7 mouse cellular contexts compared by ENCODE assay signal in genomic region chr8:91134659-91135058, GRCm38 (mm10).
DNase-seq lines count a peak whose midpoint lies in the region; ATAC-seq and TF ChIP-seq lines count a peak whose summit lies in the region.

No protein-coding gene starts in this region.

- ATAC-seq in heart, embryonic 15.5 days (replicated peaks; ENCODE audit: insufficient number of reproducible peaks, insufficient read depth, low FRiP score, low read depth): no peak
- no peak for ATAC-seq in liver, embryonic 13.5 days (ENCODE audit: low read depth)

- H3K4me2 ChIP-seq in heart, embryonic 15.5 days: peak overlapping the region; percentile 55
- H3K4me2 ChIP-seq in liver, embryonic 13.5 days: peak overlapping the region; percentile 91

- WGBS in heart, embryonic 15.5 days: 63% methylated on average over 12 of the region's 12 CpGs
- 68% methylated on average over 12 of the region's 12 CpGs for WGBS in liver, embryonic 13.5 days (ENCODE audit: insufficient replicate concordance)
- WGBS in thymus, adult 2 months: 83% methylated on average over 12 of the region's 12 CpGs

- no peaks in the 10 kb centered on the region for H3K27me3 ChIP-seq in E14TG2a.4 (ENCODE audit: insufficient read depth, low read length)
- no peaks in the 10 kb centered on the region for H3K27me3 ChIP-seq in heart, embryonic 15.5 days
- no peaks in the 10 kb centered on the region for H3K27me3 ChIP-seq in liver, embryonic 13.5 days
- no peaks in the 10 kb centered on the region for H3K27me3 ChIP-seq in thymus, adult 2 months (ENCODE audit: control insufficient read depth, insufficient read depth, low read length)

- TF ChIP-seq POLR2A in thymus, adult 2 months (IDR thresholded peaks at IDR 0.05; ENCODE audit: control insufficient read depth, extremely low read depth, insufficient read depth, low read length, poor library complexity): no peak

- in situ Hi-C loops in ES-E14 (cut with MboI; ENCODE audit: low sequenced_read_pairs in 2 of 2, unreplicated experiment in 2 of 2): no loop called here

- H3K36me3 ChIP-seq in E14TG2a.4 (ENCODE audit: insufficient read depth, low read length): peaks cover 19% of the 10 kb centered on the region
- peaks cover 2% of the 10 kb centered on the region; the same call in 1 of the 2 replicates for H3K36me3 ChIP-seq in ES-E14 (ENCODE audit: control insufficient read depth, insufficient read depth, low read length, poor library complexity, severe bottlenecking)
- no peaks in the 10 kb centered on the region for H3K36me3 ChIP-seq in heart, embryonic 15.5 days
- no peaks in the 10 kb centered on the region for H3K36me3 ChIP-seq in liver, embryonic 13.5 days
- no peaks in the 10 kb centered on the region for H3K36me3 ChIP-seq in thymus, adult 2 months (ENCODE audit: control insufficient read depth, insufficient read depth, low read length)

- TF ChIP-seq CTCF in E14TG2a.4 (conservative IDR thresholded peaks at IDR 0.05; ENCODE audit: low read length): no peak
- no peak for TF ChIP-seq CTCF in thymus, adult 2 months (IDR thresholded peaks at IDR 0.05; ENCODE audit: borderline replicate concordance, control insufficient read depth, extremely low read depth, insufficient read depth, low read length, poor library complexity)

- H3K9ac ChIP-seq in ES-E14 (ENCODE audit: insufficient read depth, low read depth, low read length, poor library complexity, severe bottlenecking): peak overlapping the region; percentile 26; the same call in 1 of the 2 replicates
- H3K9ac ChIP-seq in heart, embryonic 15.5 days: no peak overlapping the region
- no peak overlapping the region for H3K9ac ChIP-seq in liver, embryonic 13.5 days

- H3K9me3 ChIP-seq in E14TG2a.4 (ENCODE audit: low read length): no peaks in the 10 kb centered on the region
- no peaks in the 10 kb centered on the region for H3K9me3 ChIP-seq in ES-E14 (ENCODE audit: control insufficient read depth, insufficient read depth, low read depth, low read length)
- H3K9me3 ChIP-seq in heart, embryonic 15.5 days (replicated peaks): no peaks in the 10 kb centered on the region
- no peaks in the 10 kb centered on the region for H3K9me3 ChIP-seq in liver, embryonic 13.5 days (replicated peaks)

- no peak for DNase-seq in ES-E14 (ENCODE audit: low read depth, low spot score)
- no peak for DNase-seq in liver, embryonic 13.5 days
- DNase-seq in thymus, adult 2 months: no peak
- DNase-seq in adrenal gland, adult 18-20 months (ENCODE audit: low spot score in 2 of 2): no peak
- no peak for DNase-seq in adrenal gland, postnatal 36 days

- peak overlapping the region; percentile 24; the same call in 1 of the 2 replicates for H3K27ac ChIP-seq in ES-E14 (ENCODE audit: insufficient read depth, low read depth, low read length, poor library complexity, severe bottlenecking)
- peak overlapping the region; percentile 66 for H3K27ac ChIP-seq in heart, embryonic 15.5 days
- H3K27ac ChIP-seq in liver, embryonic 13.5 days: no peak overlapping the region
- no peak overlapping the region for H3K27ac ChIP-seq in thymus, adult 2 months (ENCODE audit: control insufficient read depth, insufficient read depth, low read length)

- H3K4me3 ChIP-seq in E14TG2a.4 (replicated peaks; ENCODE audit: low read length) (peak overlapping the region; percentile 96), ES-E14 (ENCODE audit: insufficient read depth in 1 of 2, low read depth in 1 of 2, low read length in 2 of 2, poor library complexity in 1 of 2, severe bottlenecking in 1 of 2) (peak overlapping the region; percentile 42 to 44)
- H3K4me3 ChIP-seq in heart, embryonic 15.5 days: peak overlapping the region; percentile 93
- H3K4me3 ChIP-seq in liver, embryonic 13.5 days (replicated peaks): peak overlapping the region; percentile 86
- no peak overlapping the region for H3K4me3 ChIP-seq in thymus, adult 2 months (ENCODE audit: control insufficient read depth, insufficient read depth, low read length)

- peaks cover 48% of the 10 kb centered on the region for H3K4me1 ChIP-seq in E14TG2a.4 (replicated peaks; ENCODE audit: low read depth, low read length)
- H3K4me1 ChIP-seq in ES-E14 (ENCODE audit: control insufficient read depth in 2 of 2, insufficient read depth in 2 of 2, low read length in 2 of 2, poor library complexity in 1 of 2): peaks cover 4 to 11% of the 10 kb centered on the region in 2 experiments; a peak in 2 of 4 replicates
- H3K4me1 ChIP-seq in heart, embryonic 15.5 days (replicated peaks): peaks cover 14% of the 10 kb centered on the region
- H3K4me1 ChIP-seq in liver, embryonic 13.5 days (replicated peaks): peaks cover 20% of the 10 kb centered on the region
- peaks cover 5% of the 10 kb centered on the region for H3K4me1 ChIP-seq in thymus, adult 2 months (replicated peaks; ENCODE audit: control insufficient read depth, insufficient read depth, low read length)

TF ChIP-seq in ES-E14, 5 proteins besides CTCF, POLR2A, EP300 and RAD21:
- no peak for TF ChIP-seq CHD2 (IDR thresholded peaks at IDR 0.05; ENCODE audit: low read depth, low read length)

Comparison
In these comparisons a context has a peak if more than half of its experiments do, and no peak if none do; other contexts are left out.
1. H3K27ac ChIP-seq: peak in ES-E14 (single experiment) and heart, embryonic 15.5 days (single experiment); none in liver, embryonic 13.5 days (single experiment) and thymus, adult 2 months (single experiment).